Mouse (Mus musculus) lung, postnatal 25 days (tissue): ENCODE measurements at regions not wholly inside any gene's neighbourhood (a gene's known extent, or its start where the extent isn't known, plus 50 kb on each side); places are given as distances from the start of the nearest gene placed in this dataset.
"Not testable (repeated sequence)": the region's sequence is repeated elsewhere in the genome, so short reads cannot be mapped to it uniquely, and the experiment has no call there.

Source experiments
- DNase-seq: peaks from one replicate; pipeline ENCODE4 v3.0.0; 2022; ENCODE audit warnings: low spot score

- DNase-seq: no peak
These were observed 237.0 kb downstream of the Impad1 start for GRCm38 (mm10) chr4:4556126-4556525.

DNA sequence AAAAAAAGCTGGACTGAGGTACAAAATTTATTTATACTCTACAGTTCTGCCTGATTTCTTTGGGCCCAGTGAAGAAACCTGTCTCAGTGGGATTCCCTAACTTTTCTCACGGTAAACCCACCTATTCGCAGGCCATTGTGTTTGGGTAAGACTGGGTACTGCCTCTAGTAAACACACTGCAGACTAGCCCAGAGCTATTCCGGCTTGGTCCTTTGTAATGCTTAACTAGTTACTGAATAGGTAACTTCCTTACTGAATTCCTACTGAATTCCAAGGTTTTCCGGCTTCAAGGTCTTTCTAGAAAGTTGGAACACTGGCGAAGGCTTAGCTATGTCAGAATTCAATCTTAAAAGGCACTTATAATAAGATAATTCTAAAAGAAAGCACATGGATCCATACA is 242.9 kb downstream of the Impad1 start:
- no peak for DNase-seq

GRCm38 (mm10) chr4:4549893-4550292 is 243.3 kb downstream of the Impad1 start:
- no peak for DNase-seq

GRCm38 (mm10) chr4:4537172-4537753 is 255.9 kb downstream of the Impad1 start:
- DNase-seq: no peak

GRCm38 (mm10) chr4:4532196-4532595 is 261.0 kb downstream of the Impad1 start:
- DNase-seq: no peak

DNA sequence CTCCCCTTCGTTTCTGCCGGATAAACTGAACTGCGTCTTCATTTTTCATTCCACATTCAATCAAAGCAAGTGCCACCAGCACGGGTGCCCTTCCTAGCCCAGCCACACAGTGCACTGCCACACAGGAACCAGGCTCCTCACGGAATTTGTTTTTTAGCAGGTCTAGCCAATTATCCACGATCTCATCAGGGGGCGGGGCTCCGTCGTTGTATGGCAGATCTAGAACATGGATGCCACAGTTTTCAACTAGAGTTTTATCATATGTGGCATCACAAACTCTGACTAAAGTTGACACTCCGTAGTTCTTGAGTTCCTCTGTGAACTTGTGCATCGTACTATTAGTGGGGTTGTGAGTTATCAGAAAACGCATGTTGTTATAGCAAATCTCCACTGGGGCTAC is 264.8 kb downstream of the Impad1 start:
- no peak for DNase-seq

DNA sequence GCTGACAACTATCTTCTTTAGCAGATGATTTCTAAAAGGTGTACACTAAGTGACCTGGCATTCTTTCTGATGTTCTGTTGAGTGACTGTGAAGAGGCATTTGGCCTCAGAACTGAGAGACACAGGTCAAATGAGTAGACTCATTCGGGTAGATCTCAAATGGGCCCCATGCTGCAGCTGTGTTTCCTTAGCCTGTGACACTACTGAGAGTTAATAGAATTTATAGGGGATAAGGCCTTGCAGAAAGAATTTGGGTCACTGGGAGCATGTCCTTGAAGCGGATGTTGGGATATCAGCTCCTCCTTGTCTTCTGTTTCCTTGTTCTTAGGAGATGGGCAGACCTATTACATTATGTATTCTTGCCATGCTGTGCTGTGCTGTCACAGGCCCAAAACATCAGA is 271.4 kb downstream of the Impad1 start:
- no peak for DNase-seq

- DNase-seq: no peak
These were observed 274.4 kb downstream of the Impad1 start for GRCm38 (mm10) chr4:4518741-4519140.

DNA sequence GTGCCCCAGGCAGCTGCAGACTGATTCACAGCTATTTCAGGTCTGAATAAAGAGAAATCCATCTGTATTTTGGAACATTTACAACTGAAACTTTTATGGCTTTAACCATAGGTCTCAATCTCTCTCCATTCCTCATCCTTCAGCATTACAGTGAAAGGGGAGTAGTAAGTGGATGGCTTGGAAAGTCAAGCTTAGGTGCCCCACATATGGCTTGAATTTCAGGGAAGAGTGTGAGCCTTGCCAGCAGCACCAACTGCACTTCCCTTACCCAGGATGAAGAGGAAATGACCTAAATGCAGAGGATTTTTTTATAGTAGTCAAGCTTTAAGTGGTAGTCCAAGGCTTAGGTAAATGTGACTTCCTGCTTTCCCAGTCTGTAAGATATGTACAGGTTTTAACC is 279.8 kb downstream of the Impad1 start:
- no peak for DNase-seq

GRCm38 (mm10) chr4:4510180-4510920 is 282.8 kb downstream of the Impad1 start:
- no peak for DNase-seq

- peak; percentile 3 for DNase-seq
These were observed 283.9 kb downstream of the Impad1 start for GRCm38 (mm10) chr4:4509296-4509695.

- DNase-seq: no peak
These were observed 296.0 kb downstream of the Impad1 start for GRCm38 (mm10) chr4:4497199-4497598.

- no peak for DNase-seq
These were observed 297.0 kb downstream of the Impad1 start for GRCm38 (mm10) chr4:4496181-4496580.

DNA sequence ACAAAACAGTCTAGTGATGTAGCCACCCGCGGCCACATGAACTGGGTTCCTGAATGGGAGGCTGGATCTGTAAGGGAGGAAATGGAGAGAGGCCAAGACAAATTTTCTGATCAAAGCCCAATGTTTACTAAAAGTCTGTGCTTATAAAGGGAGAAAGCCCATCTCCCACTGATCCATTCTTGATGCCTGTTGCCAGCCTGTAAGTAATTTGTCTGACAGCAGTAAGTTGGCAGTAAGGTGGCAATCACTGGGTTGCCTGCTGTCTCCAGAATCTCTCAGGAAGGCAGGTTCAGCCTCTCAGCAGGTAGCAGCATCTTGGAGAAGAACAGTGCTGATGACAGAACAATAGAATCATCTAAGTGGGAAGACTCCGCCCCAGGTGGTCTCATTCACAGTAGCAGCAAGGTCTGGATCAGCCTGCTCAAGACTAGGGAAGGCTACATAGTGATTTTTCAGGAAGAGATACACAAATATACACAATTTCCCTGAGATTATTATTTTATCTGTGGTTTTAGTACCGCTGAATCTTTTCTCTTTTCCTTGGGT is 327.9 kb downstream of the Impad1 start:
- DNase-seq: no peak

GRCm38 (mm10) chr4:4464130-4464700 is 328.9 kb downstream of the Impad1 start:
- DNase-seq: peak; percentile 8

DNA sequence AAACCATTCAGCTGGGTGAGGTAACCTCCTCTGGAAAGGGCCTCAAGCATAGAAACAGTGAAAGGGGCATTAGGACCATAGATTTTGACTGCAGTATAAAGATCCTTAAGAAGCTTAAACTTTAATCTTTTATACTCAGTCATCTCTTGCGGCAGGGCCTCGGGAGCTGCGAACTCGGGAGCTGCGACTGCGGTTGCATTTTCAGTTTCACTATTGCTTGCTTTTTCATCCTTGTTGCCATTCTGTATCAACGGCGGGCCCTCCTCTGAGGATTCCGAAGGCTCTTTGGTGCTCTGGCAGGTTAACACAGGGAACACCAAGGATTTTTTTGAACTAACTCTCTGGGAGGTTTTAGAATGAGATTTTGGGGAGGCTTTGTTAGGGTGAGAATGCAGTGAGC is 333.9 kb downstream of the Impad1 start:
- DNase-seq: no peak

GRCm38 (mm10) chr4:4450104-4450503 is 343.1 kb downstream of the Impad1 start:
- no peak for DNase-seq

- DNase-seq: no peak
These were observed 350.5 kb downstream of the Impad1 start for GRCm38 (mm10) chr4:4442650-4443049.

DNA sequence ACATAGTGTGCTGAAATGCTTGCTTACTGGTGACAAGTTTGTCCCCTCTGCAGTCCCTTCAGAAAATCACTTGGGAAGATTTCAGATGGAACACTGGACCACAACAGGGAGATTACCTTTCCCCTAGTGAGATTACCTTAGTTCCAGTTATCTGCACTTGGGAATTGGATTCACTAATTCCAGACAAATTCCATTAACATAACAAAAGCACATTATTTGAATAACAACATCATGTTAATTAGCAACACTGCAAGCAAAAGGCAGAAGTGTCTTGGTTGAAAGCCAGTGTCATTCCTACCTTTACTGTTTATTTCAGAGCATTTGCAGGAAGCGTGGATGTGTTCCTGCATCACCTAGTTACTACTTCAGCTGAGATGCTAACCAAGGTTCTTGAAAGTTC is 355.6 kb downstream of the Impad1 start:
- DNase-seq: no peak

DNA sequence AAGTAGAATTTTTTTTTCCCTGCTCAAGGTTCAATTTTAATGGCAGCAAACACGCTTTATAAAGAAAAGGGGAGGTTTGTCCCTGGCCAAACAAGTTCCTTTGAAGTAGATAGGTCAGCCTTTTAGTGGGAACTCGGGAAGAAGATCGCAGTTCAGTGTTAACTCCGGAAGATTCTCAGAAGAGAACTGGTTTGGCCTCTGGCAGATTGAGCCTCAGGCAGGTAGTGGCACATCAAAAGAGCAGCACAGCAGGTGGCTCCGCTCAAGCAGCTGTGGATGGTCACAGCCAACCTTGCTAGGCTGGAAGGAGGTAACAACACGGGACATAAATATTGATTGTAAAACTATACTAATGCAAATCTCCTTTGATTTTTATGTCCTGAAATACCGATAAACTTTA is 347.2 kb upstream of the Sdr16c6 start:
- not testable (repeated sequence) for DNase-seq

DNA sequence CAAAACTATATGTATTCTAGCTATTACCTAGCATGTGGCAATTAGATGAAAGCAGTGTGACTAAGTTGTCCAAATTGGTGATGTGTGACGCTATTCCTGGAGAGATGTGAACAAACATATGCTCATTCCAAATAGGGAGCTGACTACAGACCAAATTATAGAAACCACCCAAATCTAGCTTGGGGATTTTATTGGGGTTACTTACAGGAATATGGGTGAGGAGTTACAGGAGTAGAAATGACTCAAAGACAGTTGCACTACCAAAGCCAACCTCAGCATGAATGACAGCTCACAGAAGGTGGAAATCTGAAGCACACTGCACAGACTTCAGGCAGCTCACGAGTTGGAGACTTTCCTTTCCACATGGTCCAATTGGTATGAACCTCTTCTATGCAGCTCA is 326.5 kb upstream of the Sdr16c6 start:
- no peak for DNase-seq

GRCm38 (mm10) chr4:4397410-4397809 is 320.1 kb upstream of the Sdr16c6 start:
- no peak for DNase-seq

- no peak for DNase-seq
These were observed 302.8 kb upstream of the Sdr16c6 start for GRCm38 (mm10) chr4:4380024-4380590.
